Comparison of ENCODE assay signal across 10 mouse cellular contexts in the genomic region with DNA sequence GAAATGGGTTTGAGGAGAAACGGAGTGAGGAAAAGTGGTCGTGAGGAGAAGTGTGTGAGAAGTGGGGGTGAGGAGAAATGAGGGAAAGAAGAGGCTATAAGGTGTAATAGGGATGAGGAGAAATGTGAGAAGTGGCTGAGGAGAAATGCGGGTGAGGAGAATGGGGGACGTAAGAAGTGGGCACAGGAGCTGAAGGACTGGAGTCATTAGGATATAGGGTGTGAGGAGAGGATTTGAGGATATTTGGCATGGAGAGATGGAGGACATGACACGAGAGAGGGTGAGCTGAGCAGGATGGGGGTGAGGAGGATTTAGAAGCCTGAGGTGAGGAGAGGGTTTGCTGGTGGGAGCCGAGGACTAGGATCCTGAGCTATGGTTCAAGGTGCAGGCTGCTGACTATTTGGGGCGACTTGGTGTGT. TPM values are rescaled to one million over a fixed set of nuclear protein-coding genes. Genes with fewer than 3 reads are reported as not detected.
A peak's percentile ranks its signal among the peaks of the same experiment; 100 is the strongest.
DNase-seq lines count a peak whose midpoint lies in the region.
"Had no signal": no experiment of that assay in that cellular context is flagged by ENCODE, and none has a peak within 500 bp of the region (broad histone marks: within the 10 kb centered on the region; RNA-seq: fewer than 3 reads in every experiment).

No protein-coding gene starts in this region.

- no peaks in the 10 kb centered on the region for H3K36me3 ChIP-seq in heart, embryonic 10.5 days
- H3K36me3 ChIP-seq in midbrain, embryonic 10.5 days = no peaks in the 10 kb centered on the region

- peak overlapping the region; percentile 68 for H3K4me3 ChIP-seq in heart, embryonic 10.5 days
- H3K4me3 ChIP-seq in midbrain, embryonic 10.5 days = peak overlapping the region; percentile 67

- H3K27ac ChIP-seq in heart, embryonic 10.5 days = peak overlapping the region; percentile 80
- peak overlapping the region; percentile 84 for H3K27ac ChIP-seq in midbrain, embryonic 10.5 days (replicated peaks)

- peaks cover 22% of the 10 kb centered on the region for H3K27me3 ChIP-seq in heart, embryonic 10.5 days (ENCODE audit: insufficient read depth, poor library complexity, severe bottlenecking)
- peaks cover 30% of the 10 kb centered on the region for H3K27me3 ChIP-seq in midbrain, embryonic 10.5 days (ENCODE audit: low read depth, poor library complexity, severe bottlenecking)
- H3K27me3 ChIP-seq: CH12.LX had no signal

- DNase-seq in heart, embryonic 10.5 days (ENCODE audit: low spot score) = no peak
- no peak for DNase-seq in heart, adult 8-10 months (ENCODE audit: low spot score)
- peak; percentile 3 for DNase-seq in ES-CJ7 (ENCODE audit: low read depth, low spot score)
- DNase-seq in heart, postnatal 4 days = peak; percentile 10
- no peak for DNase-seq in midbrain, embryonic 10.5 days (ENCODE audit: low spot score)
- no peak for DNase-seq in frontal cortex, postnatal 14 days (ENCODE audit: low spot score in 2 of 2)
- no peak for DNase-seq in ovary, postnatal 36 days (ENCODE audit: low spot score)
- no peak for DNase-seq in T-cell, adult 2 months (ENCODE audit: low spot score)

- H3K4me1 ChIP-seq in heart, embryonic 10.5 days = peaks cover 16% of the 10 kb centered on the region; the same call in 1 of the 2 replicates
- H3K4me1 ChIP-seq in midbrain, embryonic 10.5 days = peaks cover 10% of the 10 kb centered on the region

- 40% methylated on average over 7 of the region's 7 CpGs for WGBS in heart, embryonic 10.5 days
- 38% methylated on average over 7 of the region's 7 CpGs for WGBS in midbrain, embryonic 10.5 days

- H3K9me3 ChIP-seq in heart, embryonic 10.5 days = no peaks in the 10 kb centered on the region
- H3K9me3 ChIP-seq in midbrain, embryonic 10.5 days (replicated peaks) = no peaks in the 10 kb centered on the region

RNA-seq across cellular contexts. Expression of a gene that starts 0.5 kb away (rescaled TPM):
- polyA plus RNA-seq in heart, embryonic 10.5 days (2016; fragmentation: Nextera tagmentation; extraction: Ambion mirVana) = 28.8 and 32.6 TPM in 2 replicates
- 100 to 1,000 TPM; 135 to 199 (median 160) TPM for total RNA-seq in heart, adult 8-10 months (2022)
- 100 to 1,000 TPM; 390 to 439 TPM for total RNA-seq in heart, postnatal 4 days (2021)
- 26.1 and 29.8 TPM in 2 replicates for polyA plus RNA-seq in midbrain, embryonic 10.5 days (2016; fragmentation: Nextera tagmentation; extraction: Ambion mirVana)
- total RNA-seq: CH12.LX; neutrophil, adult 5-6 weeks had no signal

RNA-seq across cellular contexts. Expression of a gene that starts 0.6 kb away (rescaled TPM):
- not detected in 2 replicates for polyA plus RNA-seq in heart, embryonic 10.5 days (2016; fragmentation: Nextera tagmentation; extraction: Ambion mirVana)
- not detected for total RNA-seq in heart, adult 8-10 months (2022)
- total RNA-seq in heart, postnatal 4 days (2021) = not detected
- not detected in 2 replicates for polyA plus RNA-seq in midbrain, embryonic 10.5 days (2016; fragmentation: Nextera tagmentation; extraction: Ambion mirVana)
- total RNA-seq: CH12.LX; neutrophil, adult 5-6 weeks had no signal

RNA-seq across cellular contexts. Expression of a gene that starts 55.5 kb away (rescaled TPM):
- 86.5 and 121 TPM in 2 replicates for polyA plus RNA-seq in heart, embryonic 10.5 days (2016; fragmentation: Nextera tagmentation; extraction: Ambion mirVana)
- 100 to 1,000 TPM; 204 to 236 (median 226) TPM for total RNA-seq in heart, adult 8-10 months (2022)
- total RNA-seq in heart, postnatal 4 days (2021) = 100 to 1,000 TPM; 188 to 203 TPM
- 49.6 and 52.4 TPM in 2 replicates for polyA plus RNA-seq in midbrain, embryonic 10.5 days (2016; fragmentation: Nextera tagmentation; extraction: Ambion mirVana)

Comparison
In these comparisons a context has a peak if more than half of its experiments do, and no peak if none do; other contexts are left out.
1. DNase-seq: peak in ES-CJ7 (single experiment) and heart, postnatal 4 days (single experiment); none in heart, embryonic 10.5 days (single experiment), heart, adult 8-10 months (single experiment), midbrain, embryonic 10.5 days (single experiment), frontal cortex, postnatal 14 days (0 of 2), ovary, postnatal 36 days (single experiment) and T-cell, adult 2 months (single experiment).